Mouse (Mus musculus) midbrain, embryonic 11.5 days (tissue): ENCODE data around the gene Sh3rf1. TPM values are rescaled to one million over a fixed set of nuclear protein-coding genes. Genes with fewer than 3 reads are reported as not detected.

ENCODE experiments used
- ATAC-seq: fragments of 200-750 bp; cut with Nextera tagmentation; 2 replicates; pipeline ENCODE4 v1.8.0; 2017; ENCODE audit warnings: moderate TSS enrichment, moderate library complexity; ENCODE audit not compliant: low FRiP score
- DNase-seq: peaks from one replicate; pipeline ENCODE4 v3.0.0; 2015; ENCODE audit warnings: low spot score; ENCODE audit errors: missing footprints
- H3K27ac ChIP-seq: fragments of 300-500 bp; sonication (generic); 2 replicates; pipeline ENCODE4 v1.5.1; 2014; ENCODE audit warnings: low read depth, low read length
- H3K27me3 ChIP-seq: fragments of 300-500 bp; sonication (generic); 2 replicates; pipeline ENCODE4 v1.6.1; 2014; ENCODE audit warnings: mild to moderate bottlenecking, low read length, moderate library complexity, mixed read lengths; ENCODE audit not compliant: control insufficient read depth, insufficient read depth
- H3K36me3 ChIP-seq: fragments of 300-500 bp; sonication (generic); 2 replicates; pipeline ENCODE4 v1.6.1; 2014; ENCODE audit warnings: mild to moderate bottlenecking, low read length, moderate library complexity, mixed read lengths; ENCODE audit not compliant: control insufficient read depth, insufficient read depth
- H3K4me1 ChIP-seq: fragments of 300-500 bp; sonication (generic); 2 replicates; pipeline ENCODE4 v1.6.1; 2014; ENCODE audit warnings: low read length; ENCODE audit not compliant: control insufficient read depth, insufficient read depth
- H3K4me2 ChIP-seq: fragments of 300-500 bp; sonication (generic); 2 replicates; pipeline ENCODE4 v1.6.1; 2014; ENCODE audit warnings: mild to moderate bottlenecking, moderate library complexity
- H3K4me3 ChIP-seq: fragments of 300-500 bp; sonication (generic); 2 replicates; pipeline ENCODE4 v1.5.1; 2014; ENCODE audit warnings: low read depth, low read length
- H3K9ac ChIP-seq: fragments of 300-500 bp; sonication (generic); 2 replicates; pipeline ENCODE4 v1.6.1; 2014; ENCODE audit warnings: low read length
- H3K9me3 ChIP-seq: fragments of 300-500 bp; sonication (generic); 2 replicates; pipeline ENCODE4 v1.6.1; 2016; ENCODE audit warnings: low read length; ENCODE audit not compliant: control insufficient read depth
- WGBS: fragments of 180-500 bp; shearing (Covaris S2); extraction: QIAGEN DNeasy Blood & Tissue Kit; methylation state at CpG from one replicate; pipeline ENCODE4 v1.1.7; 2014; 5-methylcytosine and 5-hydroxymethylcytosine counted together
- polyA plus RNA-seq: library from polyadenylated mRNA; unstranded; fragments of >200 nt; fragmentation: Nextera tagmentation; extraction: Ambion mirVana; gene quantifications from 2 replicates; pipeline ENCODE4 v1.2.1, GENCODE M21; 2014

The Sh3rf1 gene
- polyA plus RNA-seq, 1 experiment from 2014 or later, result 18.5 TPM

GRCm38 (mm10) chr8:61247270-61248025 lies 23.8 kb downstream of the Sh3rf1 start:
- 61% methylated on average over 13 of the region's 13 CpGs for WGBS
- ATAC-seq (peak; percentile 85), DNase-seq (no peak)
- no peak overlapping the region for H3K27ac ChIP-seq
- H3K4me3 ChIP-seq, result no peak overlapping the region
- H3K9ac ChIP-seq, result no peak overlapping the region
- H3K36me3 ChIP-seq, result peaks cover 4% of the 10 kb centered on the region; the same call in 1 of the 2 replicates
- peaks cover 9% of the 10 kb centered on the region for H3K9me3 ChIP-seq
- H3K4me2 ChIP-seq, result no peak overlapping the region
- H3K27me3 ChIP-seq, result no peaks in the 10 kb centered on the region
- H3K4me1 ChIP-seq, result peaks cover 4% of the 10 kb centered on the region; the same call in 1 of the 2 replicates

- Histone ChIP-seq H3K4me3 (no peak overlapping the region), H3K9ac (no peak overlapping the region), H3K36me3 (peaks cover 4% of the 10 kb centered on the region; the same call in 1 of the 2 replicates), H3K4me1 (peaks cover 4% of the 10 kb centered on the region; the same call in 1 of the 2 replicates), H3K4me2 (no peak overlapping the region), H3K9me3 (peaks cover 9% of the 10 kb centered on the region), H3K27me3 (no peaks in the 10 kb centered on the region), H3K27ac (no peak overlapping the region)
- ATAC-seq (no peak), DNase-seq (no peak)
- WGBS, result 96% methylated on average over 4 of the region's 4 CpGs
Observed at GRCm38 (mm10) chr8:61249511-61249910, 25.8 kb downstream of the Sh3rf1 start.

- Histone ChIP-seq H3K36me3 (peaks cover 4% of the 10 kb centered on the region; the same call in 1 of the 2 replicates), H3K4me3 (no peak overlapping the region), H3K9ac (no peak overlapping the region), H3K27me3 (no peaks in the 10 kb centered on the region), H3K4me2 (no peak overlapping the region), H3K4me1 (no peaks in the 10 kb centered on the region), H3K27ac (no peak overlapping the region), H3K9me3 (peaks cover 9% of the 10 kb centered on the region)
- DNase-seq (no peak), ATAC-seq (no peak)
- WGBS, result 76% methylated on average over 5 of the region's 5 CpGs
Observed at GRCm38 (mm10) chr8:61254196-61254595, 30.5 kb downstream of the Sh3rf1 start.

- H3K9me3 ChIP-seq, result no peaks in the 10 kb centered on the region
- 94% methylated on average over 9 of the region's 9 CpGs for WGBS
- ATAC-seq (no peak), DNase-seq (no peak)
- no peaks in the 10 kb centered on the region for H3K27me3 ChIP-seq
- no peaks in the 10 kb centered on the region; the same call in 1 of the 2 replicates for H3K4me1 ChIP-seq
- no peaks in the 10 kb centered on the region for H3K36me3 ChIP-seq
- no peak overlapping the region for H3K9ac ChIP-seq
- H3K4me3 ChIP-seq, result no peak overlapping the region
- H3K4me2 ChIP-seq, result no peak overlapping the region
- no peak overlapping the region for H3K27ac ChIP-seq
Observed at GRCm38 (mm10) chr8:61258828-61259227, 35.2 kb downstream of the Sh3rf1 start.

- Histone ChIP-seq H3K4me2 (no peak overlapping the region), H3K9me3 (no peaks in the 10 kb centered on the region), H3K4me1 (no peaks in the 10 kb centered on the region; the same call in 1 of the 2 replicates), H3K36me3 (no peaks in the 10 kb centered on the region), H3K4me3 (no peak overlapping the region), H3K27ac (no peak overlapping the region), H3K9ac (no peak overlapping the region), H3K27me3 (no peaks in the 10 kb centered on the region)
- 94% methylated on average over 7 of the region's 7 CpGs for WGBS
- ATAC-seq (no peak), DNase-seq (no peak)
Observed at GRCm38 (mm10) chr8:61259526-61259925, 35.9 kb downstream of the Sh3rf1 start.

- ATAC-seq, result no peak
- DNase-seq, result no peak
- Histone ChIP-seq H3K27ac (no peak overlapping the region), H3K4me2 (no peak overlapping the region), H3K36me3 (no peaks in the 10 kb centered on the region), H3K4me1 (no peaks in the 10 kb centered on the region; the same call in 1 of the 2 replicates), H3K9me3 (no peaks in the 10 kb centered on the region), H3K27me3 (no peaks in the 10 kb centered on the region), H3K4me3 (no peak overlapping the region), H3K9ac (no peak overlapping the region)
- 92% methylated on average over 7 of the region's 7 CpGs for WGBS
Observed at GRCm38 (mm10) chr8:61260530-61260929, 36.9 kb downstream of the Sh3rf1 start.

- DNase-seq (no peak), ATAC-seq (no peak)
- H3K27ac ChIP-seq, result no peak overlapping the region
- no peak overlapping the region for H3K4me2 ChIP-seq
- WGBS, result 67% methylated on average over 4 of the region's 4 CpGs
- no peaks in the 10 kb centered on the region for H3K9me3 ChIP-seq
- H3K9ac ChIP-seq, result no peak overlapping the region
- H3K4me3 ChIP-seq, result no peak overlapping the region
- H3K36me3 ChIP-seq, result no peaks in the 10 kb centered on the region
- H3K27me3 ChIP-seq, result no peaks in the 10 kb centered on the region
- H3K4me1 ChIP-seq, result no peaks in the 10 kb centered on the region; the same call in 1 of the 2 replicates
Observed at GRCm38 (mm10) chr8:61261374-61261773, 37.7 kb downstream of the Sh3rf1 start.

GRCm38 (mm10) chr8:61263691-61264090 lies 40.0 kb downstream of the Sh3rf1 start:
- Histone ChIP-seq H3K4me3 (no peak overlapping the region), H3K4me2 (no peak overlapping the region), H3K27ac (no peak overlapping the region), H3K36me3 (no peaks in the 10 kb centered on the region), H3K9ac (no peak overlapping the region), H3K9me3 (no peaks in the 10 kb centered on the region), H3K4me1 (no peaks in the 10 kb centered on the region; the same call in 1 of the 2 replicates), H3K27me3 (no peaks in the 10 kb centered on the region)
- DNase-seq (no peak), ATAC-seq (no peak)
- 94% methylated on average over 4 of the region's 4 CpGs for WGBS

GRCm38 (mm10) chr8:61264881-61265280 lies 41.2 kb downstream of the Sh3rf1 start:
- 70% methylated on average over 7 of the region's 7 CpGs for WGBS
- ATAC-seq (no peak), DNase-seq (no peak)
- no peak overlapping the region for H3K4me3 ChIP-seq
- no peaks in the 10 kb centered on the region for H3K27me3 ChIP-seq
- H3K27ac ChIP-seq, result no peak overlapping the region
- no peak overlapping the region for H3K9ac ChIP-seq
- H3K4me1 ChIP-seq, result no peaks in the 10 kb centered on the region; the same call in 1 of the 2 replicates
- no peak overlapping the region for H3K4me2 ChIP-seq
- no peaks in the 10 kb centered on the region for H3K9me3 ChIP-seq
- H3K36me3 ChIP-seq, result no peaks in the 10 kb centered on the region
